Mouse (Mus musculus) cerebral cortex, adult 2 months (tissue): ENCODE data around the gene C2cd5.

ENCODE experiments used
- WGBS: fragments of 180-500 bp; shearing (Covaris S2); methylation state at CpG from one replicate; pipeline ENCODE4 v1.1.7; 2018; 5-methylcytosine and 5-hydroxymethylcytosine counted together

C2cd5 gene

GRCm38 (mm10) chr6:143020146-143020545 lies 79.8 kb downstream of the C2cd5 start:
- WGBS = 94% methylated on average over 4 of the region's 4 CpGs

GRCm38 (mm10) chr6:143012513-143013215 lies 87.3 kb downstream of the C2cd5 start:
- WGBS = 85% methylated on average over 15 of the region's 15 CpGs

GRCm38 (mm10) chr6:143008865-143009264 lies 91.1 kb downstream of the C2cd5 start:
- WGBS = 90% methylated on average over 5 of the region's 5 CpGs

GRCm38 (mm10) chr6:143005209-143005608 lies 94.7 kb downstream of the C2cd5 start:
- 89% methylated on average over 9 of the region's 9 CpGs for WGBS

GRCm38 (mm10) chr6:143004801-143005200 lies 95.1 kb downstream of the C2cd5 start:
- 74% methylated on average over 9 of the region's 9 CpGs for WGBS

- 72% methylated on average over 12 of the region's 12 CpGs for WGBS
Measured at GRCm38 (mm10) chr6:142998221-142998999, 101.5 kb downstream of the C2cd5 start.

GRCm38 (mm10) chr6:142996887-142997286 lies 103.1 kb downstream of the C2cd5 start:
- 87% methylated on average over 3 of the region's 3 CpGs for WGBS

- WGBS = 62% methylated on average over 5 of the region's 5 CpGs
Measured at GRCm38 (mm10) chr6:142995567-142995966, 104.4 kb downstream of the C2cd5 start.

GRCm38 (mm10) chr6:142994821-142995220 lies 105.1 kb downstream of the C2cd5 start:
- WGBS = 51% methylated on average over 7 of the region's 7 CpGs

GRCm38 (mm10) chr6:142993705-142994698 lies 105.9 kb downstream of the C2cd5 start:
- WGBS = 60% methylated on average over 14 of the region's 14 CpGs

GRCm38 (mm10) chr6:142992971-142993370 lies 107.0 kb downstream of the C2cd5 start:
- 75% methylated on average over 2 of the region's 2 CpGs for WGBS

- WGBS = 69% methylated on average over 7 of the region's 7 CpGs
Measured at GRCm38 (mm10) chr6:142992099-142992498, 107.8 kb downstream of the C2cd5 start.

- 82% methylated on average over 7 of the region's 7 CpGs for WGBS
Measured at GRCm38 (mm10) chr6:142991391-142992059, 108.4 kb downstream of the C2cd5 start.

- WGBS = 78% methylated on average over 9 of the region's 9 CpGs
Measured at GRCm38 (mm10) chr6:142990516-142990915, 109.4 kb downstream of the C2cd5 start.

- 88% methylated on average over 13 of the region's 13 CpGs for WGBS
Measured at GRCm38 (mm10) chr6:142989495-142989894, 110.4 kb downstream of the C2cd5 start.

GRCm38 (mm10) chr6:142988753-142989152 lies 111.2 kb downstream of the C2cd5 start:
- 20% methylated on average over 10 of the region's 10 CpGs for WGBS

GRCm38 (mm10) chr6:142988231-142988630 lies 111.7 kb downstream of the C2cd5 start:
- WGBS = 75% methylated on average over 6 of the region's 6 CpGs

- 82% methylated on average over 6 of the region's 6 CpGs for WGBS
Measured at GRCm38 (mm10) chr6:142987616-142988015, 112.3 kb downstream of the C2cd5 start.

GRCm38 (mm10) chr6:142986706-142987105 lies 113.2 kb downstream of the C2cd5 start:
- WGBS = 91% methylated on average over 9 of the region's 9 CpGs

- WGBS = 89% methylated on average over 9 of the region's 9 CpGs
Measured at GRCm38 (mm10) chr6:142985561-142986238, 114.2 kb downstream of the C2cd5 start.
